Mouse (Mus musculus) midbrain, embryonic 16.5 days (tissue): ENCODE measurements around the gene Trpv2. TPM values are rescaled to one million over a fixed set of nuclear protein-coding genes. Genes with fewer than 3 reads are reported as not detected.

Experiments used
- ATAC-seq: fragments of 200-750 bp; cut with Nextera tagmentation; 2 replicates; pipeline ENCODE4 v1.8.0; 2017; ENCODE audit warnings: moderate TSS enrichment
- H3K27ac ChIP-seq: fragments of 300-500 bp; sonication (generic); 2 replicates; pipeline ENCODE4 v1.5.1; 2014; ENCODE audit warnings: mild to moderate bottlenecking, low read length, mixed read lengths
- H3K27me3 ChIP-seq: fragments of 300-500 bp; sonication (generic); 2 replicates; pipeline ENCODE4 v1.6.1; 2014; ENCODE audit warnings: low read depth, low read length, mixed read lengths; ENCODE audit not compliant: control insufficient read depth, insufficient read depth
- H3K36me3 ChIP-seq: fragments of 300-500 bp; sonication (generic); 2 replicates; pipeline ENCODE4 v1.6.1; 2014; ENCODE audit warnings: mild to moderate bottlenecking, low read length, moderate library complexity, mixed read lengths; ENCODE audit not compliant: control insufficient read depth, insufficient read depth
- H3K4me1 ChIP-seq: fragments of 300-500 bp; sonication (generic); 2 replicates; pipeline ENCODE4 v1.6.1; 2014; ENCODE audit warnings: mild to moderate bottlenecking, low read length, mixed read lengths; ENCODE audit not compliant: control insufficient read depth, insufficient read depth
- H3K4me2 ChIP-seq: fragments of 300-500 bp; sonication (generic); 2 replicates; pipeline ENCODE4 v1.6.1; 2014; ENCODE audit warnings: mild to moderate bottlenecking, low read length, mixed read lengths
- H3K4me3 ChIP-seq: fragments of 300-500 bp; sonication (generic); 2 replicates; pipeline ENCODE4 v1.5.1; 2014; ENCODE audit warnings: low read depth, mild to moderate bottlenecking, low read length, moderate library complexity, mixed read lengths
- H3K9ac ChIP-seq: fragments of 300-500 bp; sonication (generic); 2 replicates; pipeline ENCODE4 v1.6.1; 2014; ENCODE audit warnings: low read depth, low read length, mixed read lengths
- H3K9me3 ChIP-seq: fragments of 300-500 bp; sonication (generic); replicated peaks from 2 replicates; pipeline ENCODE4 v1.6.1; 2014; ENCODE audit warnings: mild to moderate bottlenecking, low read length, mixed read lengths; ENCODE audit not compliant: control insufficient read depth, poor library complexity, severe bottlenecking
- WGBS: fragments of 180-500 bp; shearing (Covaris S2); extraction: QIAGEN DNeasy Blood & Tissue Kit; methylation state at CpG from one replicate; pipeline ENCODE4 v1.1.7; 2014; 5-methylcytosine and 5-hydroxymethylcytosine counted together
- polyA plus RNA-seq: library from polyadenylated mRNA; unstranded; fragments of >200 nt; fragmentation: Nextera tagmentation; extraction: Ambion mirVana; gene quantifications from 2 replicates; pipeline ENCODE4 v1.2.1, GENCODE M21; 2015

The Trpv2 gene
- polyA plus RNA-seq, 1 experiment from 2014 or later, result 43.7 TPM

- Histone ChIP-seq H3K36me3 (no peaks in the 10 kb centered on the region), H3K4me3 (no peak overlapping the region), H3K4me1 (no peaks in the 10 kb centered on the region), H3K9ac (no peak overlapping the region), H3K27ac (no peak overlapping the region), H3K4me2 (no peak overlapping the region), H3K9me3 (no peaks in the 10 kb centered on the region), H3K27me3 (no peaks in the 10 kb centered on the region)
- ATAC-seq, result no peak
- WGBS, result 70% methylated on average over 3 of the region's 3 CpGs
Measured at GRCm38 (mm10) chr11:62568300-62568699, 6.0 kb upstream of the Trpv2 start.

GRCm38 (mm10) chr11:62574703-62575085, 408 bp downstream of the Trpv2 start:
- Histone ChIP-seq H3K27me3 (no peaks in the 10 kb centered on the region), H3K9me3 (no peaks in the 10 kb centered on the region), H3K27ac (no peak overlapping the region), H3K4me1 (peaks cover 6% of the 10 kb centered on the region), H3K9ac (no peak overlapping the region), H3K4me3 (no peak overlapping the region), H3K4me2 (no peak overlapping the region), H3K36me3 (0 out of 2 replicates have a peak, but pooled peaks cover 2% of the 10 kb centered on the region)
- 0 out of 2 replicates have a peak, but pooled peaks have one; percentile 27 for ATAC-seq
- WGBS, result 83% methylated on average over 4 of the region's 4 CpGs

GRCm38 (mm10) chr11:62575297-62575658, 992 bp downstream of the Trpv2 start:
- 1% methylated on average over 9 of the region's 9 CpGs for WGBS
- H3K36me3 ChIP-seq, result 0 out of 2 replicates have a peak, but pooled peaks cover 2% of the 10 kb centered on the region
- peak overlapping the region; percentile 96 for H3K4me2 ChIP-seq
- H3K27me3 ChIP-seq, result no peaks in the 10 kb centered on the region
- peak overlapping the region; percentile 85 for H3K27ac ChIP-seq
- peak overlapping the region; percentile 70 for H3K4me3 ChIP-seq
- H3K9ac ChIP-seq, result peak overlapping the region; percentile 84
- no peaks in the 10 kb centered on the region for H3K9me3 ChIP-seq
- ATAC-seq, result peak; percentile 89
- peaks cover 6% of the 10 kb centered on the region for H3K4me1 ChIP-seq

GRCm38 (mm10) chr11:62575659-62576438, 1.6 kb downstream of the Trpv2 start:
- H3K4me3 ChIP-seq, result peak overlapping the region; percentile 70
- peak overlapping the region; percentile 96 for H3K4me2 ChIP-seq
- H3K9ac ChIP-seq, result peak overlapping the region; percentile 84
- H3K27me3 ChIP-seq, result no peaks in the 10 kb centered on the region
- WGBS, result 4% methylated on average over 27 of the region's 27 CpGs
- H3K4me1 ChIP-seq, result peaks cover 6% of the 10 kb centered on the region
- peak overlapping the region; percentile 85 for H3K27ac ChIP-seq
- H3K36me3 ChIP-seq, result 0 out of 2 replicates have a peak, but pooled peaks cover 2% of the 10 kb centered on the region
- no peaks in the 10 kb centered on the region for H3K9me3 ChIP-seq
- ATAC-seq, result peak; percentile 78

- peaks cover 6% of the 10 kb centered on the region; the same call in 1 of the 2 replicates for H3K36me3 ChIP-seq
- no peaks in the 10 kb centered on the region for H3K9me3 ChIP-seq
- peak overlapping the region; percentile 85 for H3K27ac ChIP-seq
- peak overlapping the region; percentile 70 for H3K4me3 ChIP-seq
- peaks cover 6% of the 10 kb centered on the region for H3K4me1 ChIP-seq
- 59% methylated on average over 16 of the region's 16 CpGs for WGBS
- ATAC-seq, result no peak
- H3K9ac ChIP-seq, result peak overlapping the region; percentile 84
- no peaks in the 10 kb centered on the region for H3K27me3 ChIP-seq
- peak overlapping the region; percentile 96 for H3K4me2 ChIP-seq
Measured at GRCm38 (mm10) chr11:62576530-62577152, 2.4 kb downstream of the Trpv2 start.

- Histone ChIP-seq H3K9me3 (no peaks in the 10 kb centered on the region), H3K36me3 (peaks cover 20% of the 10 kb centered on the region), H3K4me1 (no peaks in the 10 kb centered on the region), H3K4me3 (no peak overlapping the region), H3K9ac (no peak overlapping the region), H3K4me2 (no peak overlapping the region), H3K27me3 (no peaks in the 10 kb centered on the region), H3K27ac (no peak overlapping the region)
- WGBS, result 48% methylated on average over 6 of the region's 6 CpGs
- no peak for ATAC-seq
Measured at GRCm38 (mm10) chr11:62583031-62583430, 8.7 kb downstream of the Trpv2 start.

- Histone ChIP-seq H3K9ac (no peak overlapping the region), H3K27ac (no peak overlapping the region), H3K4me2 (no peak overlapping the region), H3K36me3 (peaks cover 18% of the 10 kb centered on the region), H3K4me3 (no peak overlapping the region), H3K27me3 (no peaks in the 10 kb centered on the region), H3K4me1 (no peaks in the 10 kb centered on the region), H3K9me3 (no peaks in the 10 kb centered on the region)
- ATAC-seq, result no peak
- 83% methylated on average over 9 of the region's 9 CpGs for WGBS
Measured at GRCm38 (mm10) chr11:62584671-62585206, 10.5 kb downstream of the Trpv2 start.

- no peak overlapping the region for H3K4me2 ChIP-seq
- H3K27me3 ChIP-seq, result no peaks in the 10 kb centered on the region
- WGBS, result 78% methylated on average over 5 of the region's 5 CpGs
- no peaks in the 10 kb centered on the region for H3K9me3 ChIP-seq
- H3K9ac ChIP-seq, result no peak overlapping the region
- H3K27ac ChIP-seq, result no peak overlapping the region
- H3K4me1 ChIP-seq, result no peaks in the 10 kb centered on the region
- H3K36me3 ChIP-seq, result peaks cover 22% of the 10 kb centered on the region
- H3K4me3 ChIP-seq, result no peak overlapping the region
- ATAC-seq, result no peak
Measured at GRCm38 (mm10) chr11:62587034-62587433, 12.7 kb downstream of the Trpv2 start.

- Histone ChIP-seq H3K4me2 (no peak overlapping the region), H3K4me3 (no peak overlapping the region), H3K27ac (no peak overlapping the region), H3K27me3 (no peaks in the 10 kb centered on the region), H3K4me1 (no peaks in the 10 kb centered on the region), H3K9me3 (no peaks in the 10 kb centered on the region), H3K9ac (no peak overlapping the region), H3K36me3 (peaks cover 19% of the 10 kb centered on the region)
- ATAC-seq, result no peak
- WGBS, result 76% methylated on average over 10 of the region's 10 CpGs
Measured at GRCm38 (mm10) chr11:62589391-62589790, 15.1 kb downstream of the Trpv2 start.
